Mouse (Mus musculus) effector memory CD4-positive, alpha-beta T cell, adult 7 months (primary cell): Measurements from ENCODE around the gene Gm21900. TPM values are rescaled to one million over a fixed set of nuclear protein-coding genes. Genes with fewer than 3 reads are reported as not detected.

ENCODE experiments used
- polyA plus RNA-seq: library from polyadenylated mRNA; unstranded; fragments of 100-300 nt; shearing (Covaris generic); gene quantifications from one replicate; pipeline ENCODE4 v1.2.1, GENCODE M21; 2017

The Gm21900 gene
- not detected for polyA plus RNA-seq

GRCm38 (mm10) chrY:10616061-10616460 lies at the start of gene Gm21900:
Gm21900 (plus strand) TSS chrY:10616361.

Other genes starting within 250 kb of the Gm21900 start
- gene Gm28510, start 203.6 kb upstream of the Gm21900 start, polyA plus RNA-seq: not detected
- not detected for gene Gm20737, start 80.3 kb upstream of the Gm21900 start, polyA plus RNA-seq
- not detected for gene Gm21775, start 62.9 kb upstream of the Gm21900 start, polyA plus RNA-seq
- not detected for gene Gm20777, start 136.1 kb downstream of the Gm21900 start, polyA plus RNA-seq